Mouse (Mus musculus): ENCODE results near the gene Snx25. TPM values are rescaled to one million over a fixed set of nuclear protein-coding genes. Genes with fewer than 3 reads are reported as not detected.

Gene Snx25
- polyA plus RNA-seq, 1 experiment = 7.5 TPM

- Histone ChIP-seq H3K4me3 (ENCODE audit: control insufficient read depth, insufficient read depth, low read length) (no peak overlapping the region), H3K36me3 (ENCODE audit: control insufficient read depth, insufficient read depth, low read length) (peaks cover 6% of the 10 kb centered on the region; the same call in 1 of the 2 replicates), H3K27me3 (ENCODE audit: control insufficient read depth, insufficient read depth, low read length) (no peaks in the 10 kb centered on the region), H3K4me1 (replicated peaks; ENCODE audit: control insufficient read depth, insufficient read depth, low read length) (no peaks in the 10 kb centered on the region), H3K27ac (ENCODE audit: control insufficient read depth, insufficient read depth, low read length) (no peak overlapping the region)
- DNase-seq = no peak
- WGBS = 96% methylated on average over 2 of the region's 2 CpGs
- no peak for TF ChIP-seq POLR2A (IDR thresholded peaks at IDR 0.05; ENCODE audit: control insufficient read depth, extremely low read depth, insufficient read depth, low read length, poor library complexity)
- no peak for TF ChIP-seq CTCF (IDR thresholded peaks at IDR 0.05; ENCODE audit: borderline replicate concordance, control insufficient read depth, extremely low read depth, insufficient read depth, low read length, poor library complexity)
These were observed 21.7 kb upstream of the Snx25 start for GRCm38 (mm10) chr8:46173651-46174050.

- Histone ChIP-seq H3K27me3 (ENCODE audit: control insufficient read depth, insufficient read depth, low read length) (no peaks in the 10 kb centered on the region), H3K27ac (ENCODE audit: control insufficient read depth, insufficient read depth, low read length) (no peak overlapping the region; the same call in 1 of the 2 replicates), H3K36me3 (ENCODE audit: control insufficient read depth, insufficient read depth, low read length) (no peaks in the 10 kb centered on the region), H3K4me1 (replicated peaks; ENCODE audit: control insufficient read depth, insufficient read depth, low read length) (no peaks in the 10 kb centered on the region), H3K4me3 (ENCODE audit: control insufficient read depth, insufficient read depth, low read length) (peak overlapping the region; percentile 71)
- TF ChIP-seq POLR2A (IDR thresholded peaks at IDR 0.05; ENCODE audit: control insufficient read depth, extremely low read depth, insufficient read depth, low read length, poor library complexity) = no peak
- TF ChIP-seq CTCF (IDR thresholded peaks at IDR 0.05; ENCODE audit: borderline replicate concordance, control insufficient read depth, extremely low read depth, insufficient read depth, low read length, poor library complexity) = no peak
- no peak for DNase-seq
- WGBS = under 1% methylated on average over 25 of the region's 25 CpGs
These were observed 11.9 kb upstream of the Snx25 start for GRCm38 (mm10) chr8:46163870-46164190.

GRCm38 (mm10) chr8:46162953-46163869 lies 11.3 kb upstream of the Snx25 start:
- no peaks in the 10 kb centered on the region for H3K36me3 ChIP-seq (ENCODE audit: control insufficient read depth, insufficient read depth, low read length)
- WGBS = 2% methylated on average over 77 of the region's 77 CpGs

GRCm38 (mm10) chr8:46153042-46153441 lies 1.1 kb upstream of the Snx25 start:
- H3K4me3 ChIP-seq (ENCODE audit: control insufficient read depth, insufficient read depth, low read length) = no peak overlapping the region
- no peak for DNase-seq
- peaks cover 7% of the 10 kb centered on the region for H3K4me1 ChIP-seq (replicated peaks; ENCODE audit: control insufficient read depth, insufficient read depth, low read length)
- no peaks in the 10 kb centered on the region for H3K27me3 ChIP-seq (ENCODE audit: control insufficient read depth, insufficient read depth, low read length)
- TF ChIP-seq POLR2A (IDR thresholded peaks at IDR 0.05; ENCODE audit: control insufficient read depth, extremely low read depth, insufficient read depth, low read length, poor library complexity) (no peak), CTCF (IDR thresholded peaks at IDR 0.05; ENCODE audit: borderline replicate concordance, control insufficient read depth, extremely low read depth, insufficient read depth, low read length, poor library complexity) (no peak)
- 0% methylated on average over 2 of the region's 2 CpGs for WGBS
- peak overlapping the region; percentile 99; the same call in 1 of the 2 replicates for H3K27ac ChIP-seq (ENCODE audit: control insufficient read depth, insufficient read depth, low read length)
- H3K36me3 ChIP-seq (ENCODE audit: control insufficient read depth, insufficient read depth, low read length) = no peaks in the 10 kb centered on the region

More at GRCm38 (mm10) chr8:46162953-46163869, 11.3 kb upstream of the Snx25 start:
- peak overlapping the region; percentile 34; the same call in 1 of the 2 replicates for H3K27ac ChIP-seq (ENCODE audit: control insufficient read depth, insufficient read depth, low read length)
- no peaks in the 10 kb centered on the region for H3K4me1 ChIP-seq (replicated peaks; ENCODE audit: control insufficient read depth, insufficient read depth, low read length)
- TF ChIP-seq POLR2A (IDR thresholded peaks at IDR 0.05; ENCODE audit: control insufficient read depth, extremely low read depth, insufficient read depth, low read length, poor library complexity) (peak; percentile 99), CTCF (IDR thresholded peaks at IDR 0.05; ENCODE audit: borderline replicate concordance, control insufficient read depth, extremely low read depth, insufficient read depth, low read length, poor library complexity) (0 out of 2 replicates have a peak, but pooled peaks have one; percentile 45)
- peak overlapping the region; percentile 71 for H3K4me3 ChIP-seq (ENCODE audit: control insufficient read depth, insufficient read depth, low read length)
- DNase-seq = peak; percentile 97
- H3K27me3 ChIP-seq (ENCODE audit: control insufficient read depth, insufficient read depth, low read length) = no peaks in the 10 kb centered on the region

- Histone ChIP-seq H3K4me3 (ENCODE audit: control insufficient read depth, insufficient read depth, low read length) (peak within 1 kb of the TSS; percentile 63), H3K4me1 (replicated peaks; ENCODE audit: control insufficient read depth, insufficient read depth, low read length) (peaks cover 7% of the 10 kb centered on the region), H3K27me3 (ENCODE audit: control insufficient read depth, insufficient read depth, low read length) (no peaks in the 10 kb centered on the region), H3K36me3 (ENCODE audit: control insufficient read depth, insufficient read depth, low read length) (no peaks in the 10 kb centered on the region), H3K27ac (ENCODE audit: control insufficient read depth, insufficient read depth, low read length) (peak within 1 kb of the TSS; percentile 99)
- DNase-seq = peak; percentile 59
- 3% methylated on average over 75 of the region's 75 CpGs for WGBS
- TF ChIP-seq CTCF (IDR thresholded peaks at IDR 0.05; ENCODE audit: borderline replicate concordance, control insufficient read depth, extremely low read depth, insufficient read depth, low read length, poor library complexity) = no peak
- TF ChIP-seq POLR2A (IDR thresholded peaks at IDR 0.05; ENCODE audit: control insufficient read depth, extremely low read depth, insufficient read depth, low read length, poor library complexity) = no peak; the same call in 1 of the 2 replicates
These were observed 527 bp downstream of the Snx25 start, which contains the start of gene Cfap97 for GRCm38 (mm10) chr8:46151202-46152062. Cfap97 (plus strand) TSS chr8:46151771.

GRCm38 (mm10) chr8:46149782-46150181 lies 2.2 kb downstream of the Snx25 start:
- Histone ChIP-seq H3K4me3 (ENCODE audit: control insufficient read depth, insufficient read depth, low read length) (no peak overlapping the region), H3K27me3 (ENCODE audit: control insufficient read depth, insufficient read depth, low read length) (no peaks in the 10 kb centered on the region), H3K36me3 (ENCODE audit: control insufficient read depth, insufficient read depth, low read length) (no peaks in the 10 kb centered on the region), H3K4me1 (replicated peaks; ENCODE audit: control insufficient read depth, insufficient read depth, low read length) (peaks cover 9% of the 10 kb centered on the region), H3K27ac (ENCODE audit: control insufficient read depth, insufficient read depth, low read length) (no peak overlapping the region)
- 92% methylated on average over 9 of the region's 9 CpGs for WGBS
- DNase-seq = no peak
- TF ChIP-seq POLR2A (IDR thresholded peaks at IDR 0.05; ENCODE audit: control insufficient read depth, extremely low read depth, insufficient read depth, low read length, poor library complexity) (no peak), CTCF (IDR thresholded peaks at IDR 0.05; ENCODE audit: borderline replicate concordance, control insufficient read depth, extremely low read depth, insufficient read depth, low read length, poor library complexity) (no peak)

All from thymus, adult 2 months (tissue).